Mouse (Mus musculus) layer of hippocampus, postnatal 14 days (tissue): ENCODE results near the gene Fam129a. TPM values are rescaled to one million over a fixed set of nuclear protein-coding genes. Genes with fewer than 3 reads are reported as not detected.

Experiments
- total RNA-seq, 2 experiments: library from RNA; stranded (reverse); gene quantifications; 2 replicates each; pipeline ENCODE4 v1.2.3; 2021

Fam129a gene
- total RNA-seq, 2 experiments from 2014 or later = 4.2 to 4.5 TPM

Other genes with a start within 250 kb of the Fam129a start
- 100 to 1,000 TPM in 1 of 2 experiments, 10 to 100 TPM in 1; 98.2 to 101 TPM for gene Ivns1abp, start 226.7 kb upstream of the Fam129a start, total RNA-seq
- 10 to 100 TPM; 10.8 to 11.0 TPM for gene Swt1, start 142.7 kb upstream of the Fam129a start, total RNA-seq
- gene Trmt1l, start 142.6 kb upstream of the Fam129a start, total RNA-seq = 10 to 100 TPM; 27.1 to 29.2 TPM
- gene Rnf2, start 70.2 kb upstream of the Fam129a start, total RNA-seq = 10 to 100 TPM; 37.0 to 40.7 TPM
- gene Edem3, start 184.2 kb downstream of the Fam129a start, total RNA-seq = 10 to 100 TPM; 38.1 to 38.3 TPM